Mouse (Mus musculus): ENCODE measurements around the gene Gsta1. TPM values are rescaled to one million over a fixed set of nuclear protein-coding genes. Genes with fewer than 3 reads are reported as not detected.
A peak's percentile ranks its signal among the peaks of the same experiment; 100 is the strongest.
"Not testable (repeated sequence)": the region's sequence is repeated elsewhere in the genome, so short reads cannot be mapped to it uniquely, and the experiment has no call there.

The Gsta1 gene
- total RNA-seq, 2 experiments from 2014 or later: not detected

GRCm38 (mm10) chr9:78228122-78228521, 2.3 kb upstream of the Gsta1 start:
- ATAC-seq (replicated peaks; ENCODE audit: poor library complexity, severe bottlenecking): peak; percentile 75

- ATAC-seq (replicated peaks; ENCODE audit: poor library complexity, severe bottlenecking): not testable (repeated sequence)
Observed at GRCm38 (mm10) chr9:78229658-78230057, 798 bp upstream of the Gsta1 start.

GRCm38 (mm10) chr9:78233121-78233695, 2.8 kb downstream of the Gsta1 start:
- peak; percentile 73 for ATAC-seq (replicated peaks; ENCODE audit: poor library complexity, severe bottlenecking)

- ATAC-seq (replicated peaks; ENCODE audit: poor library complexity, severe bottlenecking): not testable (repeated sequence)
Observed at GRCm38 (mm10) chr9:78255683-78256470, 25.4 kb downstream of the Gsta1 start.

- ATAC-seq (replicated peaks; ENCODE audit: poor library complexity, severe bottlenecking): not testable (repeated sequence)
Observed at GRCm38 (mm10) chr9:78256914-78257313, 26.5 kb downstream of the Gsta1 start, which contains the start of gene Gm3776. Gm3776 (plus strand) TSS chr9:78257129.

GRCm38 (mm10) chr9:78259688-78260087, 29.2 kb downstream of the Gsta1 start:
- peak; percentile 93 for ATAC-seq (replicated peaks; ENCODE audit: poor library complexity, severe bottlenecking)

GRCm38 (mm10) chr9:78270945-78271344, 40.5 kb downstream of the Gsta1 start:
- ATAC-seq (replicated peaks; ENCODE audit: poor library complexity, severe bottlenecking): not testable (repeated sequence)

GRCm38 (mm10) chr9:78282002-78282711, 51.7 kb downstream of the Gsta1 start:
- ATAC-seq (replicated peaks; ENCODE audit: poor library complexity, severe bottlenecking): not testable (repeated sequence)

- not testable (repeated sequence) for ATAC-seq (replicated peaks; ENCODE audit: poor library complexity, severe bottlenecking)
Observed at GRCm38 (mm10) chr9:78289063-78289462, 58.6 kb downstream of the Gsta1 start.

GRCm38 (mm10) chr9:78289723-78290122, 59.3 kb downstream of the Gsta1 start, which contains the start of gene Gm10639:
Gm10639 (plus strand) TSS chr9:78289923.
- not testable (repeated sequence) for ATAC-seq (replicated peaks; ENCODE audit: poor library complexity, severe bottlenecking)

Other genes with a start within 250 kb of the Gsta1 start
- not detected in 2 replicates for gene Gcm1, start 178.7 kb upstream of the Gsta1 start, total RNA-seq (2014; fragmentation: Nextera tagmentation)
- not detected in 2 replicates for gene Gcm1, start 178.7 kb upstream of the Gsta1 start, total RNA-seq (2017)
- 50.6 and 67.0 TPM in 2 replicates for gene Fbxo9, start 121.6 kb upstream of the Gsta1 start, total RNA-seq (2014; fragmentation: Nextera tagmentation)
- gene Fbxo9, start 121.6 kb upstream of the Gsta1 start, total RNA-seq (2017): 42.1 and 54.5 TPM in 2 replicates
- 11.8 and 15.4 TPM in 2 replicates for gene Ick, start 121.5 kb upstream of the Gsta1 start, total RNA-seq (2014; fragmentation: Nextera tagmentation)
- 8.4 and 13.1 TPM in 2 replicates for gene Ick, start 121.5 kb upstream of the Gsta1 start, total RNA-seq (2017)
- gene Gsta4, start 47.9 kb upstream of the Gsta1 start, total RNA-seq (2014; fragmentation: Nextera tagmentation): 1.9 and 3.4 TPM in 2 replicates
- gene Gsta4, start 47.9 kb upstream of the Gsta1 start, total RNA-seq (2017): 2.0 and 2.8 TPM in 2 replicates
- not detected in 2 replicates for gene Gm3776, start 26.5 kb downstream of the Gsta1 start, total RNA-seq (2014; fragmentation: Nextera tagmentation)
- gene Gm3776, start 26.5 kb downstream of the Gsta1 start, total RNA-seq (2017): not detected in 2 replicates
- not detected in 2 replicates for gene Gm10639, start 59.3 kb downstream of the Gsta1 start, total RNA-seq (2014; fragmentation: Nextera tagmentation)
- gene Gm10639, start 59.3 kb downstream of the Gsta1 start, total RNA-seq (2017): not detected in 2 replicates
- not detected in 2 replicates for gene Omt2a, start 84.1 kb downstream of the Gsta1 start, total RNA-seq (2014; fragmentation: Nextera tagmentation)
- gene Omt2a, start 84.1 kb downstream of the Gsta1 start, total RNA-seq (2017): not detected in 2 replicates
- not detected in 2 replicates for gene Omt2b, start 96.9 kb downstream of the Gsta1 start, total RNA-seq (2014; fragmentation: Nextera tagmentation)
- gene Omt2b, start 96.9 kb downstream of the Gsta1 start, total RNA-seq (2017): not detected in 2 replicates
- not detected in 2 replicates for gene Gsta2, start 125.1 kb downstream of the Gsta1 start, total RNA-seq (2014; fragmentation: Nextera tagmentation)
- not detected in 2 replicates for gene Gsta2, start 125.1 kb downstream of the Gsta1 start, total RNA-seq (2017)
- not detected in 2 replicates for gene Dppa5a, start 137.5 kb downstream of the Gsta1 start, total RNA-seq (2014; fragmentation: Nextera tagmentation)
- gene Dppa5a, start 137.5 kb downstream of the Gsta1 start, total RNA-seq (2017): not detected in 2 replicates
- gene Ooep, start 148.1 kb downstream of the Gsta1 start, total RNA-seq (2014; fragmentation: Nextera tagmentation): not detected in 2 replicates
- gene Ooep, start 148.1 kb downstream of the Gsta1 start, total RNA-seq (2017): not detected in 2 replicates
- 0.28 TPM in 1 of 2 replicates, not detected in the other for gene Ddx43, start 165.1 kb downstream of the Gsta1 start, total RNA-seq (2014; fragmentation: Nextera tagmentation)
- 0.04 TPM in 1 of 2 replicates, not detected in the other for gene Ddx43, start 165.1 kb downstream of the Gsta1 start, total RNA-seq (2017)
- gene Cgas, start 212.6 kb downstream of the Gsta1 start, total RNA-seq (2014; fragmentation: Nextera tagmentation): 23.1 and 24.9 TPM in 2 replicates
- gene Cgas, start 212.6 kb downstream of the Gsta1 start, total RNA-seq (2017): 20.1 and 23.2 TPM in 2 replicates
- gene Mto1, start 217.6 kb downstream of the Gsta1 start, total RNA-seq (2014; fragmentation: Nextera tagmentation): 27.8 and 43.2 TPM in 2 replicates
- 30.2 and 31.5 TPM in 2 replicates for gene Mto1, start 217.6 kb downstream of the Gsta1 start, total RNA-seq (2017)
- not detected in 2 replicates for gene Gm17324, start 218.1 kb downstream of the Gsta1 start, total RNA-seq (2014; fragmentation: Nextera tagmentation)
- gene Gm17324, start 218.1 kb downstream of the Gsta1 start, total RNA-seq (2017): 0.46 TPM in 1 of 2 replicates, not detected in the other

Measured in granulocyte monocyte progenitor cell, adult 5-6 weeks (primary cell).